Mouse (Mus musculus) retina, postnatal 1 day (tissue): Measurements from ENCODE around the gene Slc44a4.
"Not testable (repeated sequence)": the region's sequence is repeated elsewhere in the genome, so short reads cannot be mapped to it uniquely, and the experiment has no call there.

ENCODE experiments used
- DNase-seq: peaks from one replicate; pipeline ENCODE4 v3.0.0-alpha.2; 2012

Gene Slc44a4

DNA sequence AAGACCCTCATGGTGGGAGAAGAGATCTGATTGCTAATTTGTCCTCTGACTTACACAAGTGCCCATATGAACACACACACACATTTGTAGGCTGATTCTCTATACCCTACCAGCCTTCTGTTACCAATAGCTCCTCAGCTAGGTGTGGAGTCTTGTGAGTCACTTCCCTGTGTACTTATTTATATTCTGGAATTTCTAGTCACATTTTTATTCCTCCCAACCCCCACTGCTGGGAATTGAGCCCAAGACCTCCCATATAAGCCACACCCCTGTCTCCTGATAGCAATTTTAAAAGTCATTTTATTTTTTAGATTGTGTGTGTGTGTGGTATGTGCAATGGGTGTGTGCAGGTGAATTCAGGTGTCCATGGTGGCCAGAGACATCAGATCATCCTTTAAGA, 30.1 kb downstream of the Slc44a4 start:
- no peak for DNase-seq

DNA sequence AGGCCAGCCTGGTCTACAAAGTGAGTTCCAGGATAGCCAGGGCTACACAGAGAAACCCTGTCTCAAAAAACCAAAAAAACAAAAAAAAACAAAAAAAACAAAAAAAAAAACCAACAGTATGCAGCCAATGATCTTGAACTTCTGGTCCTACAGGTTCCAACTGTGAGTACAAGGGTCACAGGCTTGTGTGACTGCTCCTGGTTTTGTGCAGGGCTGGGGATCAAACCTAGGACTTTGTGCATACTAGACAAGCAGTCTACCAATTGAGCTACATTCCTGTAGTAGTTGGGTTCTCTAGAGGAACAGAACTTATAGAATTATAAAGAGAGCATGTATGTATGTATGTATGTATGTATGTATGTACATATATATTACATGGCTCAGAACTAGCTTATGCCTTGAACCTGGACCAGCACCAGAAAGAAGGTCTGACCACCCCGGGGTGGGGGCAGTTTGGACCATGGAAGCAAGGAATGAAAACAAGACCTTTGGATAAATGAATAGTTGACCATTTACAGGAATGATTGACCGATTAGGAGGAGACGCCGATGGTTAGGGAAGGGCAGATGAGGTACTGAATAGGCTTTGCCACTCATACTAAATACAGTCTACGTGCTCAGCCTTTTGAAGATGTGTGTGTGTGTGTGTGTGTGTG, 32.3 kb downstream of the Slc44a4 start:
- no peak for DNase-seq

DNA sequence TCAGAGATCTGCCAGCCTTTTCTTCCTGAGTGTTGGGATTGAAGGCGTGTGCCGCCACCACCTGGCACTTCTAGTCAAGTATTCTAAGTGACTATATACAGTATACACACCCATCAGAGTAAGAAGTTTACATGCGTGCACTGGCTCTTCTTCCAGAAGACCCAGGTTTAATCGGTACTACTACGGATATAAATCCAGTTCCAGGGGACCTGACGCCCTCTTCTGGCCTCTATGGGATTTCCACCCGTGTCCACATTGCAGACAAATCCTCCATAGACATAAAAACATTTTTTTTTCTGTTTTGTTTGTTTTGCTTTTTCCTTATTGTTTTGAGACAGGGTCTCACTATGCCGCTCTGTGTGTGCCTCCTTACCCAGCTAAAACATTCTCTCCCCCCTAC, 33.3 kb downstream of the Slc44a4 start:
- peak; percentile 56 for DNase-seq

DNA sequence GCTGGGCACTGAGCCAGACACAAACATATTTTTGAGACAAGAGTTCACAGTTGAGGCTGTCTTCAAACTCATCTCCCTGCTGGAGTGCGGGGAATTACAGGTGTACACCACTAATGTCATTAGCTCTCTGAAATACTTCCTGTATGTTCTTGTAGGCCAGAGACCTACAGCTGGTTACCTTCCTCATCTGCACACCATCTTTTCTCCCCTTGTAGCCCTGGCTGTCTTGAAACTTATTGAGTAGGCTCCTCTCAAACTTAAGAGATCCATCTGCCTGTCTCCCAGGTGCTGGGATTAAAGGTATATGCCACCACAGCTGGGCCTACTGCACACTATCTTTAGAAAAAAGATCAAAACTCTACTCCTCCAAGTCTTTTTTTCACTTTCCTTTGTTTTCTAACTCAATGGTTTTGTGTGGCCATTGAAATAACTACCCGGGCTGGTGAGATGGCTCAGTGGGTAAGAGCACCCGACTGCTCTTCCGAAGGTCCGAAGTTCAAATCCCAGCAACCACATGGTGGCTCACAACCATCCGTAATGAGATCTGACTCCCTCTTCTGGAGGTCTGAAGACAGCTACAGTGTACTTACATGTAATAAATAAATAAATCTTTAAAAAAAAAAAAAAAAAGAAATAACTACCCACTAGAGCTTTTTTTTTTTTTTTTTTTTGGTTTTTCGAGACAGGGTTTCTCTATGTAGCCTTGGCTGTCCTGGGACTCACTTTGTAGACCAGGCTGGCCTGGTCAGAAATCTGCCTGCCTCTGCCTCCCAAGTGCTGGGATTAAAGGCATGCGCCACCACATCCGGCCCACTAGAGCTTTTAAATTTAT, 34.7 kb downstream of the Slc44a4 start:
- not testable (repeated sequence) for DNase-seq

DNA sequence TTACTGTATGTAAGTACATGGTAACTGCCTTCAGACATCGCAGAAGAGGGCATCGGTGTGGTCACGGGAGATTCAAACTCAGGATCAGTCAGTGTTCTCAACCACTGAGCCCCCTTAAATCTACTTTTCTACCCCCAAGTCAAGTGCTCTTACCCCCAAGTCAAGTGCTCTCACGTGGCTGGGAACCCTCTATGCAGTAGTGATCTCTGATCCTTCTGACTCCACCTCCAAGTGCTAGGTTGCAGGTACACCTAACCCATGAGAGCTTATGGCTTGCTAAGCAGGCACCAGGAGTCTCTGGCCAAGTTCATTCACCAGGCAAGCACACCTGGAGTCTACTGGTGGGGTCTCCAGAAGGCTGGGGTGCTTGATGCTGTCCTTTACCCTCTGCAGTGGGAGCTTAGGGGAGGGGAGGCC, 35.3 kb downstream of the Slc44a4 start:
- no peak for DNase-seq

DNA sequence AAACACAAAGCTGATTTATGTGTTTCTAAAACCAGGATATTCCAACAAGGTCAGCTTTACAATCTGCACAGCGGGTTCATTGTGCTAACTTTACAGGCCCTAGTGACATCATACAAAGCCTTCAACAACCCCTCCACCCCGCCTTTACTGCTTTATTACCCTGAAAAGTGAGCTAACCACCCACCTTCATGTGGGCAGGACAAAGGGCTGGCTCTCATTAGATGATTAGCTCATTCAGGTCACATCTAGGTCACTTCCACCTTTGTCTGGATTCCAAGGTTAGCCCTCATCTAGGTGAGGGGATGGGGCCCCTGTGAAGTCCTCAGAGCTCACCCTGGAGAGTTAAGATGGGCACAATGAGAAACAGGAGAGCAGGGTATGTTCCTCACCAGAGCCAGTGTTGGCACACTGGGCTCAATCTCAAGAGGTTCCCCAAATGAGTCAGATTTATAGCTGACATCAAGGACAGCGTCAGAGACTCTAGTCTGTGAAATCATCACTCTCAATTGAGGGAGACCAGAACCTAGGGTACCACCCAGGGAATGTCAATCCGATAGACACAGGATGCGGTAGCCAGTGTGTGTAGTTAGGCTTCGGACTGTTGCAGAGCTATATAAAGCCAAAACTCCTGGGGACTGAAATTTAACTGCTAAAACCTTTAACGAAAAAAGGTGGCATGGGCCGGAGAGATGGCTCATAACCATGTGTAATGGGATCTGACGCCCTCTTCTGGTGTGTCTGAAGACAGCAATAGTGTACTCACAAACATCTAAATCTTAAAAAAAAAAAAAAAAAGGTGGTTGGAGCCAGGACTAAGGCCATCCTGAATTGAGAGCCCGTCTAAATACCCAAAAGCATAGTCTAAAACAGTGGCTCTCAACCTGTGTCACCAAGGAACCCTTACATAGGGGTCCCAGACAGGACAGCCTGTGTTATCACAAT, 36.5 kb downstream of the Slc44a4 start:
- DNase-seq, result no peak

DNA sequence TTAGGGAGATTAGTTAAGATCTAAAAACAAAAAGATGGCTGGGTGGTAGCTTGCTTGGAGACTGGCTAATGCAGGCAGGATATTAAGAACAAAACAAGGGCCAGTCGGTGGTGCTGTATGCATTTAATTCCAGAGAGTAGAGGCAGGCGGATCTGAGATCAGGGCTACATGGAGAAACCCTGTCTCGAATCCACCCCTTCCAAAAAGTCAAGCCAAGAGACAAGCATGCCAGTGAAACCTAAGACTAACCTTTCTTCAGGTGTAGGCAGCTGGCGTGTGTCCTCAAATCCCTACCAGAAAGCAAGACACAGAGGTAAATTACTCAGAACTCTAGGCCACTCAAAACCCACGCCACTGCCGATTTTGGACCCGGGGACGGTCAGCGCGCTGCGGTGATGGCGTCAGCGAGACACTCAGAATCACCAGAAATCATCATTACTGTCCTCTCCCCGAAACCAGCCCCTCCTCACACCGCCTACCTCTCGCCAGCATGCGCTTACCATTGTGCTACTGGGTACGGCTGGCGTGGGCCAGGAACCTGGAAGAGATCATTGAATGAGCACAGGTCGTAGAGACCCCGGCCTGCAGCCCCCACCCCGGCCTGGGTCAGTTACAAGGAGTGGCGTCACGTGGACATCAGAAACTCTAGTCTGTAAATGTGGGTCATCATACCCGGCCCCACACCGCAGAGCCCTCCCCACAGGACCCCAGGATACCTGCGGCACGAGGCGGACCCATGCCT, 37.5 kb downstream of the Slc44a4 start:
- DNase-seq, result no peak

DNA sequence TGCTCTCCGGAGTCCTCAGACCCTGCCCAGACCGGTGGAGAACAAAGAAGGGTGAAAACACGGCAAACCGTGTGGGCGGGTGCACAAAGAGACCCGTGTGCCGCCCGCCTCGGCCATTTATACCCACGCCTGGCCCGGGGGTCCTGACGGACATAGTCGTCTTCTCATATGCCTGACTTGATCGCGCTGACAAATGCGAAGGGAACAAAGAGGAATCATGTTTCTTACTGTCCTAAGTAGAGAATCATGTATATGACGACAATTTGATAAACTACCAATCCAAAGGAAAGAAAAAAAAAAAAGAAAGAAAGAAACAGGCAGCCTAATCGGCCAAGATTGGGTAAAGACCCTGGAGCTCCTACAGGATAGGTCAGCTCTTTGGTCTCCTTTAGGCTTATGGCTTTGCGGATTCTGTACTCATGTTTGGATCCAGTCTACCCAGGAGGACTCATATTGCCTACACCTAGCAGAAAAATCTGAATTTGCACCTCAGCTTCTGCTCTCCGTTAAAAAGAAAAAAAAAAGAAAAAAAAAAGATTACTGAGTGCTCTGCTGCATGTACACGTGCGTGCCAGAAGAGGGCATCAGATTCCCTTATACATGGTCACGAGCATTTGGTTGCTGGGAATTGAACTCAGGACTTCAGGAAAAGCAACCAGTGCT, 38.2 kb downstream of the Slc44a4 start:
- DNase-seq, result peak; percentile 91

DNA sequence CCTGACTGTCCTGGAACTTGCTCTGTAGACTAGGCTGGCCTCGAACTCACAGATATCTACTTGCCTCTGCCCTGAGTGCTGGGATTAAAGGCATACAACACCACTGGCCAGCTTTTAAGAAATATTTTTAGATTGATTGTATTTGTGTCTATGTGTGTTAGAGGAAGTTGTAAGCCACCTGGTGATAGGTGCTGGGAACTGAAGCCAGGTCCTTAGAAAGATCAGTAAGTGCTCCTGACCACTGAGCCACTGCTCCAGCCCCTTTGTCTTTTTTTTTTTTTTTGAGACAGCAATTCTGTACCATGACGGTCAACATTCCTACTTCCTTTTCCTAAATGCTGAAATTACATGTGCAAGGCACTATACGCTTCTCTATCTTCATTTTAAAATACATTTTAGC, 39.0 kb downstream of the Slc44a4 start:
- no peak for DNase-seq

DNA sequence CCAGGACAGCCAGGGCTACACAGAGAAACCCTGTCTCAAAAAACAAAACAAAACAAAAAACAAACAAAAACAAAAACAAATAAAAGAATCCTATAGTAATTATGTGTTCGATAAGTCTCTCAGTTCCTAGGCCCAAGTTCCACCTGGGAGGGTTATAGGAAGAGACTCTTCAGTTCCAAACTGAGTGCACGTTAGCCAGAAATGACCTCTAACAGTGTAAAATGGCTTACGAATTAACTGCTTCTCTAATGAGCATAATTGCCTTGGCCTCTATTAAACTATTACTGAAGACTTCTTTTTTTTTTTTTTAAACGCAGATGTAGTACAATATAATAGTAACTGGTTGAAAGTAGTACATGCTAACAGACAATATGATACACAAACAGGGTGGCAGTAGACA, 39.6 kb downstream of the Slc44a4 start:
- DNase-seq, result no peak

DNA sequence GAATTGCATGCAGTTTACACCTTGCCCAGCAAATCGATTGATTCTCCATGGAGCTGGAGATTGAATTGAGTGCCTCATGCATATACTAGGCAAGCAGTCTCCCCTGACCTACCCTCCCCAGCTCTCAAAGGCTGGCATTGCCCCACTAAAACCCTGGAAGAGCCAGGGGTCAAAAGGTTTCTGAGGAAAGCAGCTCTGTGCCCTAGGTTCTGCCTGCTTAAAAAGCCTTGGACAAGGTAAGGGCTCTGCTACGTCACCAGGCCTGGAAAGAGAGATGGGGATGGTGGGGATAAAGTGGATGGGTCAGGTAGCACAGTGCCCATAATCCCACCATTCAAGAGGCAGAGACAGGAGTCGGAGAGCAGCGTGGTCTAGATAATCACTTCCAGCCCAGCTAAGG, 40.6 kb downstream of the Slc44a4 start:
- DNase-seq, result no peak

DNA sequence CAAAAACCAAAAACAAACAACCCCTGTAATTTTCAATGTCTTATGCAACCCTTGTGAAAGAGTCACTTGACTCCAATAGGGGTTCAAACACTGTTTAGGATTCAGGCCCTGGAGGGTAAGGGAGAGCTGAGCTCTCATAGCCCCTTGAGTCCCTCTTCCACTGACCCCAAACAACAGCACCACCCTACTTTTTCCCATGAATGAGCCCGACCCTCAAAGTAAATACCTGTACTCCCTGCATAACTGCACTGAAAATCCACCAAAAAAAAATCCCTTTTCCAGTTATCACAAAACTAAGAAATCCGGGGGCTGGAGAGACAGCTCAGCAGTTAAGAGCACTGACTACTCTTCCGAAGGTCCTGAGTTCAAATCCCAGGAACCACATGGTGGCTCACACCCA, 41.6 kb downstream of the Slc44a4 start:
- DNase-seq, result no peak

DNA sequence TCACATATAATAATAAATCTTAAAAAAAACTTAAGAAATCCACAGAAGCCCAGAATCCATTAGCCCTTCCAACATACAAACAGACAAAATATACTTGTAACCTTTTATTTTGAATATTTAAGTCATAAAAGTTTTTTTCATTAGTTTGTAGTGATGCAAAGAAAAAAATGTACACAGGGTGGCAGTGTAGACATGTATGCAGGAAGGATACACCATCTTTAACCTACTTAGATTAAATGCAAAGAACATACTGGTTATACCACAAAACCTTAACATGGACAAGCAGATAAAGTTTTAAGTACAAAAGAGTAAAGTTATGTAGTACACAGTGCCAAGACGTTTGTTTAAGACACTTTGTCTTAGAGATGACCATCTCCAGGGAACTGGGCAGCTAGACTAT, 42.1 kb downstream of the Slc44a4 start:
- DNase-seq, result peak; percentile 24

DNA sequence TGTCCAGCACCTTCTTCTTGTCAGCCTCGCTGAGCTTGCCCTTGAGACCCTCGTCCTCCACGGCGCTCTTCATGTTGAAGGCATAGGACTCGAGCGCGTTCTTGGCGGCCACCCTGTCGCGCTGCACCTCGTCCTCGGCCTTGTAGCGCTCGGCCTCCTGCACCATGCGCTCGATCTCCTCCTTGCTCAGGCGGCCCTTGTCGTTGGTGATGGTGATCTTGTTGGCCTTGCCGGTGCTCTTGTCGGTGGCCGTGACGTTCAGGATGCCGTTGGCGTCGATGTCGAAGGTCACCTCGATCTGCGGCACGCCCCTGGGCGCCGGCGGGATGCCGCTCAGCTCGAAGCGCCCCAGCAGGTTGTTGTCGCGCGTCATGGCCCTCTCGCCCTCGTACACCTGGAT, 43.0 kb downstream of the Slc44a4 start:
- DNase-seq, result not testable (repeated sequence)

DNA sequence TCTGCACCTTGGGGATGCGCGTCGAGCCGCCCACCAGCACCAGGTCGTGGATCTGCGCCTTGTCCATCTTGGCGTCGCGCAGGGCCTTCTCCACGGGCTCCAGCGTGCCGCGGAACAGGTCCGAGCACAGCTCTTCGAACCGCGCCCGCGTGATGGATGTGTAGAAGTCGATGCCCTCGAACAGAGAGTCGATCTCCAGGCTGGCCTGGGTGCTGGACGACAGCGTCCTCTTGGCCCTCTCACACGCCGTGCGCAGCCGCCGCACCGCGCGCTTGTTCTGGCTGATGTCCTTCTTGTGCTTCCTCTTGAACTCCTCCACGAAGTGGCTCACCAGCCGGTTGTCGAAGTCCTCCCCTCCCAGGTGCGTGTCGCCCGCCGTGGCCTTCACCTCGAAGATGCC, 43.7 kb downstream of the Slc44a4 start:
- DNase-seq, result not testable (repeated sequence)

DNA sequence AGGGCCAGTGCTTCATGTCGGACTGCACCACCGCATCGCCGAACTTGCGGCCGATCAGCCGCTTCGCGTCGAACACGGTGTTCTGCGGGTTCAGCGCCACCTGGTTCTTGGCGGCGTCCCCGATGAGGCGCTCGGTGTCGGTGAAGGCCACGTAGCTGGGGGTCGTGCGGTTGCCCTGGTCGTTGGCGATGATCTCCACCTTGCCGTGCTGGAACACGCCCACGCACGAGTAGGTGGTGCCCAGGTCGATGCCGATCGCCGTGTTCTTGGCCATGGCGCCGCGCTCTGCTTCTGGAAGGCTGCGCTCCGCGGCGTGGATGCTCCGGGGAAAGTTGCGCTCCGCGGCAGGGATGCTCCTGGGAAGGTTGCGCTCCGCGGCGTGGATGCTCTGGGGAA, 44.5 kb downstream of the Slc44a4 start:
- DNase-seq, result not testable (repeated sequence)

DNA sequence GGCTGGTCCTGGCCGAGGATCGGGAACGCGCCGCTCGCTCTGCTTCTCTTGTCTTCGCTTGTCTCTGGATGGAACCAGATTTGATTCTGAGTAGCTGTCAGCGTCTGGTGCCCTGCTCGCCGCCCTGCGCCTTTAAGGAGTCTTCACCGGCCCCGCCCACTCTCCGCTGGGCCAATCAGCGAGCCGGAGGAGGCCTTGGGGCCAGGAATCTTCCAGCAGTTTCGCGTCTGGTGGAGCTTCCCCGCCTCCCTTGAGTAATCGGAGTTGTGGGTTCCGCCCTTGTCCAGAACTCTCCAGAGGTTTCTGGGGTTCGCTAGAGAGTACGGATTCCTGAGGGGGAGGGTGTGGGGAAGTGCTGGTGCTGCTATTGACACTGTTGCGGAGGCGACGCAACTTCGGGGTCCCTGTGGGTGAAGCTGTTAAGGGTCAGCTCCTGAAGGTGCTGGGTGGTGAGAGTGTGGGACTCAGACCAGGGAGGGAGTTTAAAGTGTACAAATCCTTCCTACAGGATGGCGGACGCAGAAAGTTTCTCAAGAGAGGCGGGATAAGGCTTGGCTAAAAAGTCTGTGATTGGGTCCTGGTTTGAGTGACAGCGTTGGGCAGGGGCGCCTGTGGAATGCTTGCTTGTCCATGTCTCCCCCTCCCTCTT, 45.0 kb downstream of the Slc44a4 start, which contains the start of gene Hspa1b:
TSS of gene Hspa1b (minus strand) at position 109 of the 649 bp plus-strand sequence.
- peak; percentile 80 for DNase-seq

DNA sequence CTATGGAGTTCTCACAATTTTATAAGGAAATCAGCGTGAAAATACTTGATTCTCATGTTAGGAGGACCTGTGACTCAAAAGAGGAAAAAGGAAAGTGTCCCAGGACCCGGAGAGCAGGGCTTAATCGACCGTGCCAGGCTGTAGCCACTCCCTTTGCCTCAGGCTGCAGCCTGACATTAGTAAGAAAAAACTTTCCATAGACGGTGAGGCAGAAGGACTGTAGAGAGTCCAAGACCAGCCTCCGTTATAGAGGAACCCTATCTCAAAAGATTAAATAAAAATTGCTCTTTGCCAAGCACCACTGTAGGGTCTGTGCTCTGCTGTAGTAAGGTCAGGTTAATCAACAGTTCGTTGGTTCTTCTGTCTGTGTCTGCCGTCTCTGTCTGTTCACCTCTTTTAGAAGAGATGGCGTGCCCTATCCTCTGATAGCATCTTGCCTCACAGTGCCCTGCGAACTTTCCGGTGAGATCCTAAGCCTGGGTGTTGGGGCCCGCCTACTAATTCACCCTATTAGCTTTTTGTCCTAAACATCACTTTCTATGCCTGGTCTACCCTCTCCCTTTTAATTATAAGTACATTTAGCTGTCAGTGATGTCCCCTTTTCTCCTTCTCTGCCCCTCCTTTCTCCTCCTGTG, 45.7 kb downstream of the Slc44a4 start:
- no peak for DNase-seq

DNA sequence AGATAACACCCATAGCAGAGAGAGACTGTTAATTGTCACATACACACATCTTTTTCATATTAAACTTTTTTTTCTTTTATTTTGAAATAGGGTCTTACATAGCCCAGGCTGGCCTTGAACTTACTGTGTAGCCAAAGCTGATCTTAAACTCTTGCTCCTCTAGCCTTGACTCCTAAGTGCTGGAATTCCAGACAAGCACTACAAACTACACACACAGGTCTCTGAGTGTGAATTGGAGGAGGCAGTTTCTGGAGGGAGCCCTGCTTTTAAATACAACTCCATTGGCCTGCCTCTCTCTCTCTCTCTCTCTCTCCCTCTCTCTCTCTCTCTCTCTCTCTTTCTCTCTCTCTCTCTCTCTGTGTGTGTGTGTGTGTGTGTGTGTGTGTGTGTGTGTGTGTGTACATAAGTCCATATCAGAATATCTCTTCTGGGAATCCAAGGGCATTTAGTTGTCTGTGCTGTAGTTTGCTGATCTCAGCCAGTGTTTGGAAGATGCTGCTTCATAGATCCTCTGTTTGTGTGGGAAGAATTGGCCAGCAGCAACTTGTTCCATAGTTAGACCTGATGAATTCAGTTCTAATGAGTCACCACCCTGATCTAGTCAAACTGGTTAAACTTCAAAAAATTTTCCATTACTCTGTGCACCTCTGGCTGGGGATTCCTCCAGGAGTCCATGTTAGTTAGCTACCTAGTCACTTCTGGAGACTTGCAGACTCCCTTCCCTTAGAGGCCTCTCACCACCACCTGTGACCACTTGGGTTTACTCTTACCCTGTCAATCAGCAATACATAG, 46.6 kb downstream of the Slc44a4 start:
- no peak for DNase-seq

DNA sequence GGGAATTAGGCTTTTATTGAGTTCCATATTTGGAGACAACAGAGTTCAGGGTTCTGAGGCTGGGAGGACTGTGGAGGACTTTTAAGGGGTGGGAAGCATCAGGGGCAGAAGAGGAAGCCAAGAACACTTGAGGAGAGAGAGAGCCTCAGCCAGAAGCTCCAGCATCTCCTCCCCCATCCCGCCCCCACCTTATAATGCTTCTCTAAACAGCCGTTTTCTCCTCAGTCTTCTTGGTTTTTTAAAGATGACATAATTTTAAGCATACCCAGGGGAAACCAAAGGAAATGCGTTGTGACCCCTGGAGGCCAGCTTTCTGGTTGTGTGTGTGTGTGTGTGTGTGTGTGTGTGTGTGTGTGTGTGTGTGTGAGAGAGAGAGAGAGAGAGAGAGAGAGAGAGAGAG, 47.9 kb downstream of the Slc44a4 start:
- DNase-seq, result no peak
